Mouse (Mus musculus) heart, postnatal 0 days (tissue): ENCODE measurements at regions not wholly inside any gene's neighbourhood (a gene's known extent, or its start where the extent isn't known, plus 50 kb on each side); places are given as distances from the start of the nearest gene placed in this dataset.

Experiments
- CTCF ChIP-seq: IDR thresholded peaks from 2 replicates; pipeline ENCODE4 v1.5.1; 2016; ENCODE audit warnings: antibody characterized with exemption, control low read depth, low read depth
- EP300 ChIP-seq: IDR thresholded peaks from 2 replicates; pipeline ENCODE4 v1.6.1; 2016; ENCODE audit warnings: antibody characterized with exemption, low read depth

DNA sequence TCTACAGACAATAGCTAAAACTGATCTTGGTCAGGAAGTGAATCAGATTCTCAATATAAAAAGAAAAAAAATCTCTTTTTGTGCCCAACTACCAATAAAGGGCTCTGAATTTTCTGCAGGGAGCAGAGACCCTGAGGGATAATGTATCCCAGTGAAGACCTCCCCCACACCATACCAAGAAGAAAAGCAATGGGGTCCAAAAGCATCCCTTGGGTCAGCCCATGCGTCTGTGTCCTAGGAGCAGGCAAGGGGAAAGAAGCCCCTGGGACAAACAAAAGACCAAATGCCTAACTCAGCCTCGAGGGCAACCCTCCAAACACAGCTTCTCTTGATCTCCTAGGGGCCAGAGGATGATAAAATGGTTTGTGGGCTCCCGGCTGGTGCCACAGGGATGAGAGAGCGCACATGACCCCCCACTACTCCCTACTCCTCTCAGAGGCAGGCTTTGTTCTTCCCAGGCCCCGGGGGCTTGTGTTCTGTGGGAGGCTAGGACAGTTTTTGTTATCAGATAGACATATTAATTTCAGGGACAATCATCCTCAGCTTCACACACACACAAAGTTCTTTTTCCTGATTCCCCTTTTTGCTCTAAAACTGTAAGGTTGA, 172.0 kb upstream of the Slc25a13 start:
- TF ChIP-seq CTCF (no peak), EP300 (no peak)
